Mouse (Mus musculus): Measurements from ENCODE around the gene Csdc2. TPM values are rescaled to one million over a fixed set of nuclear protein-coding genes. Genes with fewer than 3 reads are reported as not detected.

Gene Csdc2
- polyA plus RNA-seq, 1 experiment, result 111 TPM

- no peak for TF ChIP-seq POLR2A (IDR thresholded peaks at IDR 0.05; ENCODE audit: extremely low read depth, insufficient read depth, low read length)
- no peak for TF ChIP-seq CTCF (IDR thresholded peaks at IDR 0.05; ENCODE audit: extremely low read depth, insufficient read depth, low read length)
Measured at GRCm38 (mm10) chr15:81920546-81921217, 15.9 kb upstream of the Csdc2 start.

GRCm38 (mm10) chr15:81921255-81921654 is 15.3 kb upstream of the Csdc2 start:
- H3K27ac ChIP-seq (ENCODE audit: insufficient read depth, low read length), result peak overlapping the region; percentile 24
- peaks cover 9% of the 10 kb centered on the region for H3K4me1 ChIP-seq (ENCODE audit: control insufficient read depth, insufficient read depth, low read length)
- H3K4me3 ChIP-seq (ENCODE audit: insufficient read depth, low read length), result no peak overlapping the region
- no peak for TF ChIP-seq CTCF (IDR thresholded peaks at IDR 0.05; ENCODE audit: extremely low read depth, insufficient read depth, low read length)
- no peak for TF ChIP-seq POLR2A (IDR thresholded peaks at IDR 0.05; ENCODE audit: extremely low read depth, insufficient read depth, low read length)

More at GRCm38 (mm10) chr15:81920546-81921217, 15.9 kb upstream of the Csdc2 start:
- H3K4me1 ChIP-seq (ENCODE audit: control insufficient read depth, insufficient read depth, low read length), result peaks cover 9% of the 10 kb centered on the region
- peak overlapping the region; percentile 63 for H3K27ac ChIP-seq (ENCODE audit: insufficient read depth, low read length)
- H3K4me3 ChIP-seq (ENCODE audit: insufficient read depth, low read length), result no peak overlapping the region

GRCm38 (mm10) chr15:81924933-81925332 is 11.6 kb upstream of the Csdc2 start:
- peaks cover 12% of the 10 kb centered on the region for H3K4me1 ChIP-seq (ENCODE audit: control insufficient read depth, insufficient read depth, low read length)
- H3K4me3 ChIP-seq (ENCODE audit: insufficient read depth, low read length), result peak overlapping the region; percentile 73
- no peak overlapping the region; the same call in 1 of the 2 replicates for H3K27ac ChIP-seq (ENCODE audit: insufficient read depth, low read length)
- TF ChIP-seq POLR2A (IDR thresholded peaks at IDR 0.05; ENCODE audit: extremely low read depth, insufficient read depth, low read length), result no peak
- no peak for TF ChIP-seq CTCF (IDR thresholded peaks at IDR 0.05; ENCODE audit: extremely low read depth, insufficient read depth, low read length)

- Histone ChIP-seq H3K4me3 (ENCODE audit: insufficient read depth, low read length) (peak within 1 kb of the TSS; percentile 73), H3K27ac (ENCODE audit: insufficient read depth, low read length) (peak within 1 kb of the TSS; percentile 11; the same call in 1 of the 2 replicates), H3K4me1 (ENCODE audit: control insufficient read depth, insufficient read depth, low read length) (peaks cover 9% of the 10 kb centered on the region)
- TF ChIP-seq CTCF (IDR thresholded peaks at IDR 0.05; ENCODE audit: extremely low read depth, insufficient read depth, low read length), result no peak
- peak; percentile 76; the same call in 1 of the 2 replicates for TF ChIP-seq POLR2A (IDR thresholded peaks at IDR 0.05; ENCODE audit: extremely low read depth, insufficient read depth, low read length)
Measured at GRCm38 (mm10) chr15:81925760-81926445, 10.7 kb upstream of the Csdc2 start, which contains the start of gene Polr3h. TSS of gene Polr3h (minus strand) at chr15:81926240.

DNA sequence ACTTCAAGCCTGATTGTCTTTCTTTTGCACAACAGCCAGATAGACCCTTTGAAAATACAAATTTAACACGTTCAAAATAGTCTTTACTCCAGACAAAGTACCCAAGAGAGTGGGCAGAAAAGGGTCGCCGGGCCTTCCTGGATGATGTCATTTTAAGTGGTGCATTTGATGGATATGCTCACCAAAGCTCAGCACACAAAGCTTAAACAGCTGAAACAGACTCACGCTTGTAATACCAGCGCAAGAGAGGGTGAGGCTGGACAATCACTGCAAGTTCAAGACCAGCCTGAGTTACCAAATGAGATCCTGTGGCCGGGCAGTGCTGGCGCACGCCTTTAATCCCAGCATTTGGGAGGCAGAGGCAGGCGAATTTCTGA is 10.1 kb upstream of the Csdc2 start:
- H3K4me3 ChIP-seq (ENCODE audit: insufficient read depth, low read length), result no peak overlapping the region; the same call in 1 of the 2 replicates
- H3K4me1 ChIP-seq (ENCODE audit: control insufficient read depth, insufficient read depth, low read length), result peaks cover 9% of the 10 kb centered on the region
- H3K27ac ChIP-seq (ENCODE audit: insufficient read depth, low read length), result no peak overlapping the region
- TF ChIP-seq CTCF (IDR thresholded peaks at IDR 0.05; ENCODE audit: extremely low read depth, insufficient read depth, low read length) (no peak), POLR2A (IDR thresholded peaks at IDR 0.05; ENCODE audit: extremely low read depth, insufficient read depth, low read length) (no peak)

DNA sequence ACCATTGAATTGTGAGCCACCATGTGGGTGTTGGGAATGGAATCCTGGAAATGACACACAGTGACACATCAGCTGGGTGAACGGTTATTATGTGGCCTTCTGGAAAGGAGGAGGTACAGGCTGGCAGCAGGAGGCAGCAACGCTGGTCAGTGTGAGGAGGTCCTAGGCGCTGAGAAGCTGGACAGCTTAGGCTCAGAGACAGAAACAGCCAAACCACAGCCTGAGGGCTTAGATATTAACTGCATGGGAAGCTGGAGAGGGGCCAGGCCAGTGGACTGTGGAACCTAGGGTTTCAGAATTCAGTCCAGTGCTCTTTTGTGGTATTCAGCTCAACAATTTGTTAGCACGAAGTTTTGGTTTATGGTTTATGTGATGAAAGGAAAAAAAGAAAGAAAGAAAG is 8.8 kb upstream of the Csdc2 start:
- peaks cover 9% of the 10 kb centered on the region for H3K4me1 ChIP-seq (ENCODE audit: control insufficient read depth, insufficient read depth, low read length)
- no peak overlapping the region for H3K4me3 ChIP-seq (ENCODE audit: insufficient read depth, low read length)
- TF ChIP-seq CTCF (IDR thresholded peaks at IDR 0.05; ENCODE audit: extremely low read depth, insufficient read depth, low read length) (no peak), POLR2A (IDR thresholded peaks at IDR 0.05; ENCODE audit: extremely low read depth, insufficient read depth, low read length) (no peak)
- H3K27ac ChIP-seq (ENCODE audit: insufficient read depth, low read length), result peak overlapping the region; percentile 28; the same call in 1 of the 2 replicates

DNA sequence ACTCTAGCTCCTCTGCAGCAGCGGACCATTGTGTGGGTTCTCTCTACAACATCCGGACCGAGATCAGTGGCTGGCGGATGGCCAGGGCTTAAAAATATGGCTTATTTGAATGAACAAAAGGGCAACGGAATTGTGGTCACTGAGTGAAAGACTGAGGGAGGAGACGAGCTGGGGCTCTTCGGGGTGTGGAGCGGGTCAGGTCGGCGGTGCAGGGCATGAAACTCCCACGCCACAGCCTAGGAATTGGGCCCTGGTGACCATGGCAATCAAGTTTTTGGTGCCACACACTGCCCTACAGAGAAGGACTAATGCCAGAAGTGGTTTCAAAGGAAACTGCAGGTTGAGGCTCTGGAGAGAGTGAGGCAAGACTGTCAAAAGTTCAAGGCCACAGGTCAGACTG is 8.3 kb upstream of the Csdc2 start:
- no peak overlapping the region for H3K4me3 ChIP-seq (ENCODE audit: insufficient read depth, low read length)
- TF ChIP-seq POLR2A (IDR thresholded peaks at IDR 0.05; ENCODE audit: extremely low read depth, insufficient read depth, low read length) (no peak), CTCF (IDR thresholded peaks at IDR 0.05; ENCODE audit: extremely low read depth, insufficient read depth, low read length) (no peak)
- peaks cover 12% of the 10 kb centered on the region for H3K4me1 ChIP-seq (ENCODE audit: control insufficient read depth, insufficient read depth, low read length)
- 0 out of 2 replicates have a peak overlapping the region, but pooled peaks have one; percentile 22 for H3K27ac ChIP-seq (ENCODE audit: insufficient read depth, low read length)

GRCm38 (mm10) chr15:81932951-81933470 is 3.5 kb upstream of the Csdc2 start:
- H3K27ac ChIP-seq (ENCODE audit: insufficient read depth, low read length), result no peak overlapping the region
- TF ChIP-seq CTCF (IDR thresholded peaks at IDR 0.05; ENCODE audit: extremely low read depth, insufficient read depth, low read length) (no peak), POLR2A (IDR thresholded peaks at IDR 0.05; ENCODE audit: extremely low read depth, insufficient read depth, low read length) (no peak)

GRCm38 (mm10) chr15:81933986-81934385 is 2.6 kb upstream of the Csdc2 start:
- H3K4me3 ChIP-seq (ENCODE audit: insufficient read depth, low read length), result no peak overlapping the region
- TF ChIP-seq POLR2A (IDR thresholded peaks at IDR 0.05; ENCODE audit: extremely low read depth, insufficient read depth, low read length) (no peak), CTCF (IDR thresholded peaks at IDR 0.05; ENCODE audit: extremely low read depth, insufficient read depth, low read length) (no peak)
- no peak overlapping the region for H3K27ac ChIP-seq (ENCODE audit: insufficient read depth, low read length)
- H3K4me1 ChIP-seq (ENCODE audit: control insufficient read depth, insufficient read depth, low read length), result peaks cover 8% of the 10 kb centered on the region

More at GRCm38 (mm10) chr15:81932951-81933470, 3.5 kb upstream of the Csdc2 start:
- Histone ChIP-seq H3K4me1 (ENCODE audit: control insufficient read depth, insufficient read depth, low read length) (peaks cover 6% of the 10 kb centered on the region), H3K4me3 (ENCODE audit: insufficient read depth, low read length) (no peak overlapping the region)
